Mouse (Mus musculus) CD4-positive, CD25-positive, alpha-beta regulatory T cell, adult 4 months (primary cell): ENCODE data around the gene Gm20696. TPM values are rescaled to one million over a fixed set of nuclear protein-coding genes. Genes with fewer than 3 reads are reported as not detected.

Experiments
- ATAC-seq: one replicate; pipeline ENCODE4 v1.8.0; 2017
- polyA plus RNA-seq, 2 experiments: library from polyadenylated mRNA; unstranded; fragments of 100-300 nt; shearing (Covaris generic); gene quantifications; one replicate each; pipeline ENCODE4 v1.2.1; 2017

Gene Gm20696
- polyA plus RNA-seq, 2 experiments from 2014 or later: 19.5 to 26.0 TPM

GRCm38 (mm10) chr6:99665457-99666317 lies 910 bp downstream of the Gm20696 start:
- ATAC-seq: peak; percentile 75

- no peak for ATAC-seq
Observed at GRCm38 (mm10) chr6:99663232-99663631, 3.4 kb downstream of the Gm20696 start.

GRCm38 (mm10) chr6:99660443-99660842 lies 6.2 kb downstream of the Gm20696 start:
- peak; percentile 48 for ATAC-seq

GRCm38 (mm10) chr6:99658586-99658985 lies 8.0 kb downstream of the Gm20696 start:
- ATAC-seq: peak; percentile 40

GRCm38 (mm10) chr6:99656088-99656487 lies 10.5 kb downstream of the Gm20696 start:
- ATAC-seq: no peak

GRCm38 (mm10) chr6:99655488-99655887 lies 11.1 kb downstream of the Gm20696 start:
- peak; percentile 93 for ATAC-seq

- no peak for ATAC-seq
Observed at GRCm38 (mm10) chr6:99654343-99654742, 12.3 kb downstream of the Gm20696 start.

GRCm38 (mm10) chr6:99652341-99652740 lies 14.3 kb downstream of the Gm20696 start:
- ATAC-seq: no peak

- ATAC-seq: no peak
Observed at GRCm38 (mm10) chr6:99649307-99649706, 17.3 kb downstream of the Gm20696 start.

GRCm38 (mm10) chr6:99646344-99646743 lies 20.3 kb downstream of the Gm20696 start:
- ATAC-seq: peak; percentile 85

- peak; percentile 58 for ATAC-seq
Observed at GRCm38 (mm10) chr6:99644876-99645275, 21.7 kb downstream of the Gm20696 start.

GRCm38 (mm10) chr6:99644386-99644785 lies 22.2 kb downstream of the Gm20696 start:
- ATAC-seq: no peak

GRCm38 (mm10) chr6:99643439-99644199 lies 23.0 kb downstream of the Gm20696 start:
- peak; percentile 51 for ATAC-seq

GRCm38 (mm10) chr6:99637456-99637855 lies 29.1 kb downstream of the Gm20696 start:
- ATAC-seq: peak; percentile 49

GRCm38 (mm10) chr6:99636801-99637200 lies 29.8 kb downstream of the Gm20696 start:
- no peak for ATAC-seq

- no peak for ATAC-seq
Observed at GRCm38 (mm10) chr6:99636121-99636520, 30.5 kb downstream of the Gm20696 start.

GRCm38 (mm10) chr6:99632121-99632980 lies 34.2 kb downstream of the Gm20696 start:
- no peak for ATAC-seq

- no peak for ATAC-seq
Observed at GRCm38 (mm10) chr6:99631637-99632036, 35.0 kb downstream of the Gm20696 start.

- no peak for ATAC-seq
Observed at GRCm38 (mm10) chr6:99629726-99630458, 36.7 kb downstream of the Gm20696 start.

- ATAC-seq: no peak
Observed at GRCm38 (mm10) chr6:99626347-99626746, 40.2 kb downstream of the Gm20696 start.

- ATAC-seq: no peak
Observed at GRCm38 (mm10) chr6:99625803-99626202, 40.8 kb downstream of the Gm20696 start.

- ATAC-seq: no peak
Observed at GRCm38 (mm10) chr6:99625306-99625705, 41.3 kb downstream of the Gm20696 start.
